ENCODE assay signal across 9 mouse cellular contexts in genomic region chr10:27761402-27761801, GRCm38 (mm10).
DNase-seq lines count a peak whose midpoint lies in the region; ATAC-seq and TF ChIP-seq lines count a peak whose summit lies in the region.
"Had no signal": no experiment of that assay in that cellular context is flagged by ENCODE, and none has a peak within 500 bp of the region (broad histone marks: within the 10 kb centered on the region; RNA-seq: fewer than 3 reads in every experiment).

No protein-coding gene starts in this region.

- no peak overlapping the region for H3K9ac ChIP-seq in lung, embryonic 14.5 days
- H3K9ac ChIP-seq: midbrain, embryonic 12.5 days had no signal

- no peaks in the 10 kb centered on the region for H3K36me3 ChIP-seq in lung, embryonic 14.5 days (ENCODE audit: insufficient read depth)
- H3K36me3 ChIP-seq: midbrain, embryonic 12.5 days had no signal

- H3K4me2 ChIP-seq in lung, embryonic 14.5 days, result no peak overlapping the region
- H3K4me2 ChIP-seq: midbrain, embryonic 12.5 days had no signal

- no peaks in the 10 kb centered on the region for H3K27me3 ChIP-seq in lung, embryonic 14.5 days (ENCODE audit: insufficient read depth, low read length)
- H3K27me3 ChIP-seq: midbrain, embryonic 12.5 days had no signal

- H3K27ac ChIP-seq in lung, embryonic 14.5 days (ENCODE audit: low read depth), result no peak overlapping the region
- H3K27ac ChIP-seq: midbrain, embryonic 12.5 days had no signal

- peak; percentile 29 for DNase-seq in gastrocnemius, adult 18-20 months (ENCODE audit: low spot score)
- DNase-seq in gastrocnemius, postnatal 4 days (ENCODE audit: low spot score in 2 of 2), result no peak
- peak; percentile 78 for DNase-seq in lung, embryonic 14.5 days
- DNase-seq in lung, postnatal 25 days (ENCODE audit: low spot score), result no peak
- DNase-seq in brain, adult 2 months (ENCODE audit: low read depth, low spot score), result peak; percentile 55
- DNase-seq in lung, postnatal 10 days, result peak; percentile 45
- DNase-seq in natural killer cell, adult 2 months (ENCODE audit: low spot score in 2 of 2), result no peak
- DNase-seq in adrenal gland, adult 8-10 months, result no peak

- TF ChIP-seq CTCF in lung, embryonic 14.5 days (IDR thresholded peaks at IDR 0.05; ENCODE audit: low read depth), result peak; percentile 65

- no peak overlapping the region for H3K4me3 ChIP-seq in lung, embryonic 14.5 days (ENCODE audit: low read depth, low read length)
- H3K4me3 ChIP-seq: midbrain, embryonic 12.5 days had no signal

- H3K4me1 ChIP-seq in lung, embryonic 14.5 days (ENCODE audit: insufficient read depth), result no peaks in the 10 kb centered on the region
- H3K4me1 ChIP-seq: midbrain, embryonic 12.5 days had no signal

- no peaks in the 10 kb centered on the region for H3K9me3 ChIP-seq in lung, embryonic 14.5 days (ENCODE audit: low read depth, low read length)
- H3K9me3 ChIP-seq: midbrain, embryonic 12.5 days had no signal

- ATAC-seq in lung, embryonic 14.5 days (ENCODE audit: insufficient read depth), result no peak

- WGBS in lung, embryonic 14.5 days, result 3% methylated on average over 3 of the region's 3 CpGs

Comparison
In these comparisons a context has a peak if more than half of its experiments do, and no peak if none do; other contexts are left out.
1. DNase-seq: peak in gastrocnemius, adult 18-20 months (single experiment), lung, embryonic 14.5 days (single experiment), brain, adult 2 months (single experiment) and lung, postnatal 10 days (single experiment); none in gastrocnemius, postnatal 4 days (0 of 2), lung, postnatal 25 days (single experiment), natural killer cell, adult 2 months (0 of 2) and adrenal gland, adult 8-10 months (single experiment).